Mouse (Mus musculus) limb, embryonic 11.5 days (tissue): ENCODE measurements around the gene Limch1. TPM values are rescaled to one million over a fixed set of nuclear protein-coding genes. Genes with fewer than 3 reads are reported as not detected.

Experiments
- ATAC-seq: fragments of 200-750 bp; cut with Nextera tagmentation; 2 replicates; pipeline ENCODE4 v1.8.0; 2017; ENCODE audit warnings: low read depth; ENCODE audit not compliant: insufficient number of reproducible peaks, low FRiP score, low TSS enrichment
- DNase-seq: peaks from one replicate; pipeline ENCODE4 v3.0.0-alpha.2; 2015; ENCODE audit warnings: low spot score
- H3K27ac ChIP-seq: fragments of 300-500 bp; sonication (generic); replicated peaks from 2 replicates; pipeline ENCODE4 v1.5.1; 2014; ENCODE audit warnings: low read depth, mild to moderate bottlenecking, low read length
- H3K27me3 ChIP-seq: fragments of 300-500 bp; sonication (generic); 2 replicates; pipeline ENCODE4 v1.6.1; 2014; ENCODE audit warnings: mild to moderate bottlenecking, low read length, mixed read lengths; ENCODE audit not compliant: control insufficient read depth, insufficient read depth
- H3K36me3 ChIP-seq: fragments of 300-500 bp; sonication (generic); 2 replicates; pipeline ENCODE4 v1.6.1; 2014; ENCODE audit warnings: mild to moderate bottlenecking, low read length, moderate library complexity, mixed read lengths; ENCODE audit not compliant: control insufficient read depth, insufficient read depth
- H3K4me1 ChIP-seq: fragments of 300-500 bp; sonication (generic); 2 replicates; pipeline ENCODE4 v1.6.1; 2014; ENCODE audit warnings: low read length, mixed read lengths; ENCODE audit not compliant: control insufficient read depth, insufficient read depth
- H3K4me2 ChIP-seq: fragments of 300-500 bp; sonication (generic); 2 replicates; pipeline ENCODE4 v1.6.1; 2014; ENCODE audit warnings: low read depth, mild to moderate bottlenecking, moderate library complexity; ENCODE audit not compliant: severe bottlenecking
- H3K4me3 ChIP-seq: fragments of 300-500 bp; sonication (generic); 2 replicates; pipeline ENCODE4 v1.5.1; 2014; ENCODE audit warnings: low read depth, low read length
- H3K9ac ChIP-seq: fragments of 300-500 bp; sonication (generic); 2 replicates; pipeline ENCODE4 v1.6.1; 2014; ENCODE audit warnings: mild to moderate bottlenecking, low read length
- H3K9me3 ChIP-seq: fragments of 300-500 bp; sonication (generic); 2 replicates; pipeline ENCODE4 v1.6.1; 2016; ENCODE audit warnings: low read length; ENCODE audit not compliant: control insufficient read depth
- WGBS: fragments of 180-500 bp; shearing (Covaris S2); extraction: QIAGEN DNeasy Blood & Tissue Kit; methylation state at CpG from one replicate; pipeline ENCODE4 v1.1.7; 2014; 5-methylcytosine and 5-hydroxymethylcytosine counted together
- polyA plus RNA-seq: library from polyadenylated mRNA; unstranded; fragments of >200 nt; fragmentation: Nextera tagmentation; extraction: Ambion mirVana; gene quantifications from 2 replicates; pipeline ENCODE4 v1.2.1, GENCODE M21; 2014

Gene Limch1
- polyA plus RNA-seq, 1 experiment from 2014 or later, result 39.7 TPM

DNA sequence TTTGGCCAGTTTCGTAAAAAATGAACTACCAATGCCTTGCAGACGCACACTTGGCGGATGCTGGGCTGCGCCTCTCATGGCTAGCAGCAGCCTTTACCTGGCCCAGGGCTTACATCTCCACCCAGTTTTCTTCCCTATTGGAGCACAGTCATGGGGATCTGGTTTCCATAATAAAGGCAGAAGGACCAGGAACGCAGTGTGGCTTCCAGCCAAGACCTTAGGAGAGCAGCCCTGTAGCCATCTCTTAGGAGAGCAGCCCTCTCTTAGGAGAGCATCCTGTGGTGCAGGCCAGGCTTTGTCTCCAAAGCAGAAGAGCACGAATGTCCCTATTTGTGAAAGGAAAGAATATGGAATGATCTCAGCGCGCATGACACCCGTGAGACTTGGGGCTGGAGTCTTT lies 163.3 kb downstream of the Limch1 start:
- Histone ChIP-seq H3K27me3 (no peaks in the 10 kb centered on the region), H3K36me3 (no peaks in the 10 kb centered on the region), H3K9ac (no peak overlapping the region), H3K4me2 (no peak overlapping the region), H3K27ac (no peak overlapping the region), H3K4me1 (no peaks in the 10 kb centered on the region), H3K4me3 (no peak overlapping the region), H3K9me3 (no peaks in the 10 kb centered on the region)
- 86% methylated on average over 9 of the region's 9 CpGs for WGBS
- no peak for DNase-seq
- ATAC-seq, result no peak

DNA sequence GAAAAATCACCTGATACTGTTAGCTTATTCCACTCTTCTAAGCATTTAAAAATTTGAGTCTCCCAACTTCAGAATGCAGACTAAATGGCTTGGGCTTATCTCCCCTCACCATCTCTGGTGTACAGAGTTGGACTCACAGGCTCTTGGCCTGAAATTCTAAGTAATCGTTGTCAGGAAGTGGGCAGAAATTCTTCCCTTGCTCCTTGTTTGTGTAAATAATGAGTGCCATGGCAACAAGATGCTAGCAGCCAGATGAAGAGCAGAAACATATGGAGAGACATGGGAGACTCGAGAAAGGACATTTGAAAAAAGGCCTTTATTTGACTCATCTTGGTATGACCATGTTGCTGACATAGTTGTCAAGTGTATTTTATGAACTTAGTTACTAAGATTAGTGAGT lies 164.3 kb downstream of the Limch1 start:
- Histone ChIP-seq H3K36me3 (no peaks in the 10 kb centered on the region), H3K27ac (no peak overlapping the region), H3K4me1 (no peaks in the 10 kb centered on the region), H3K4me2 (no peak overlapping the region), H3K9me3 (no peaks in the 10 kb centered on the region), H3K9ac (no peak overlapping the region), H3K4me3 (no peak overlapping the region), H3K27me3 (no peaks in the 10 kb centered on the region)
- 73% methylated on average over 2 of the region's 2 CpGs for WGBS
- no peak for DNase-seq
- ATAC-seq, result no peak

DNA sequence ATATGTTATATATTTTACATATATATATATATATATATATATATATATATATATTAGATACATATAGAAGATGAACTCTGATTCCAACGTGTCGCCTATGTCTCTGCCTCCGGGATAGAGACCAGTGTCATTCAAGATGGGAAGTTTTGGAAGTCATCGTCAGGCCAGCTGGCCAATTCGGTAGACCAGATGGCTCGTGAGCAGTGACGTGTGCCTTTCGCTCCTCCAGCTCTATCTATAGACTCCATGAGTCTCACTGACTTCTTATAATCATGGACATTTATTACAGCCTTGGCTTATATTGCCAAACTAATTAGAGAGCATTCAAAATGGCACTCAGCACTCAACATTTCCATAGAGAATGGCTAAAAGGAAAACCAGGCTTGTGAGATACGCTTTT lies 165.0 kb downstream of the Limch1 start:
- DNase-seq (no peak), ATAC-seq (no peak)
- no peak overlapping the region for H3K9ac ChIP-seq
- no peaks in the 10 kb centered on the region for H3K27me3 ChIP-seq
- H3K27ac ChIP-seq, result no peak overlapping the region
- no peak overlapping the region for H3K4me2 ChIP-seq
- peaks cover 2% of the 10 kb centered on the region for H3K4me1 ChIP-seq
- WGBS, result 95% methylated on average over 9 of the region's 9 CpGs
- H3K4me3 ChIP-seq, result no peak overlapping the region
- no peaks in the 10 kb centered on the region for H3K36me3 ChIP-seq
- H3K9me3 ChIP-seq, result no peaks in the 10 kb centered on the region

DNA sequence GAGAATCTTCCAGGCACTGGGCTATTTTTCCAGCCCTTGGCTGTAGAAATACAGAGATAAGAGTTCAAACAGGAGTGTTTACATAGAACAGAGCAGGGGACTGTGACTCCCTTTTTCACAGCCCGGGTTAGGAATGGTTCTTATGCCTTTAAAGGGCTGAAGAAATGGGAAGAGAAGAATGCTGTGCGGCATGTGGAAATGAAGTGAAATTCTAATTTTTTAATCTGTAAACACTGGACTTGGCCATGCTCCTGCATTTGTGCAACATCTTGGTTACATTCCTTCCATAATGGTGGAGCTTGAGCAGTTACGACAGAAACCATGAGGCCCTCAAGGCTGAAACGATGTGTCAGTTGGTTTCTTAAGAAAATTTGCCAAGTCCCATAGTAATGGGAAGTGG lies 165.4 kb downstream of the Limch1 start:
- H3K9me3 ChIP-seq, result no peaks in the 10 kb centered on the region
- no peak overlapping the region for H3K4me3 ChIP-seq
- H3K27me3 ChIP-seq, result no peaks in the 10 kb centered on the region
- WGBS, result 94% methylated on average over 4 of the region's 4 CpGs
- H3K4me1 ChIP-seq, result peaks cover 7% of the 10 kb centered on the region
- H3K36me3 ChIP-seq, result no peaks in the 10 kb centered on the region
- DNase-seq (no peak), ATAC-seq (no peak)
- no peak overlapping the region for H3K9ac ChIP-seq
- H3K27ac ChIP-seq, result no peak overlapping the region
- no peak overlapping the region for H3K4me2 ChIP-seq

DNA sequence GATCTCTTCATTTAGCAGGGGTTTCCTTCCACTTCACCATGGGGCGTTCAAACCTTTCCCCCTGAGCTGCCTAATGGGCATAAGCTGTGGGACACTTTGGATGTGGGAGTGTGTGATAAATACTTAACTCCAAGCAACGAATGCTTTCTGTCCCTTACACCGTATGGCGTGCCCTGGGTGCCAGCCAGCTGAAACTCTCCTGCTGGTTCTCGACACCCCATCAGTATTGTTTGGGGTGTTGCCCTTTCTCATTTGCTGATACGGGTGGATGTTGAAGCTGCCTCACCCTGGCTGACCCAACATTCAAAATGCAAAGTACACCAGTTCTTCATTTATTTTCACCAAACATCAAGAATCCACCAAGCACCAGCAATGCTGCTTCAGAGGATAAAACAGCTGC lies 168.2 kb downstream of the Limch1 start:
- no peak overlapping the region for H3K9ac ChIP-seq
- peaks cover 12% of the 10 kb centered on the region for H3K4me1 ChIP-seq
- H3K4me2 ChIP-seq, result no peak overlapping the region
- no peak overlapping the region for H3K4me3 ChIP-seq
- ATAC-seq, result no peak
- H3K27ac ChIP-seq, result no peak overlapping the region
- no peaks in the 10 kb centered on the region for H3K36me3 ChIP-seq
- no peaks in the 10 kb centered on the region for H3K27me3 ChIP-seq
- no peaks in the 10 kb centered on the region for H3K9me3 ChIP-seq
- DNase-seq, result no peak
- 63% methylated on average over 6 of the region's 6 CpGs for WGBS

DNA sequence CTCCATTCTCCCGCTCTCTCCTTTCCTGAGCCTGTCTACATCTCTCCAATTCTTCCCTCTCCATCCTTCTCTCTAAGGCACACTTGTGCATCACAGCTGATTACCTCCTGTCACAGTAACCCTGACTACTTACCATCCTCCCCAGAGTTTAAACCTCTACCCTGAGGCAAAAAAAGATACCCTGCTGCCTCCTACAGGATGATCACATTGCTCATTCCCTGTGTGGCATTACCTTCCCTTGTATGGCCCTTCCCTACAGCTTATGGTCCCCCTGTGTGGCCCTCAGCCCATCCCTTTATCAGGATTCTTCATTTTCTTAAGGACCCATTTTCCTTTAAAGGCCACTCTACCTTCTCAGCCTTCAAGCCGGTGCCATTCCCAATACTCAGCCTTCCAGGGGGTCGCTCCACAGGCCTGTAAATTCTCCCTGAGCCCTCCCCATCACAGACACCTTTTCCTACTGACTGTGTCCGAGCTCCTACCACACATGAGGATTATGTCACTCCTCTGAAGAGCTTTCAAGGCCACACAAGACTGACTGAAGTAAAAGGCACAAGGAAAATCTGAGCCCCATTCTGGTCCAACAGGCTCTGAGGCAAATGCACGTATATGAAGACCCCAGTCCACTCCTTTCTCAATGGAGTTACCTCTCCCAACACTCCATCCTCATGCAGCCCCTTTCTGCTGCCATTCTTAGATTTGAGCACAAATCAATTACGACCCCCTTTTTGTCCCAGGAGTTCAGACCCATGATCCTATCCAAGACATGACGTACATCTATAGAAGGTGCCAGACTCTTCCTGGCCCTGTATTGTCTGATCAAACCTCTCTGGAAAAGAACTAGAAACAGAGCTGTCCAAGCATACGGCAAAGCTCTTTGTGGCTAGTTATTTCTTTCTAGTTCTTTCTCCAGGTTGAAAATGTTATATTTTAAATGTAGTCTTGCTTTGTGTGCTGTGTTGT lies 172.0 kb downstream of the Limch1 start:
- no peaks in the 10 kb centered on the region for H3K9me3 ChIP-seq
- H3K36me3 ChIP-seq, result no peaks in the 10 kb centered on the region
- H3K9ac ChIP-seq, result no peak overlapping the region
- H3K4me2 ChIP-seq, result no peak overlapping the region
- H3K4me3 ChIP-seq, result no peak overlapping the region
- peaks cover 12% of the 10 kb centered on the region for H3K4me1 ChIP-seq
- ATAC-seq (no peak), DNase-seq (no peak)
- 86% methylated on average over 8 of the region's 8 CpGs for WGBS
- H3K27ac ChIP-seq, result no peak overlapping the region
- H3K27me3 ChIP-seq, result no peaks in the 10 kb centered on the region

DNA sequence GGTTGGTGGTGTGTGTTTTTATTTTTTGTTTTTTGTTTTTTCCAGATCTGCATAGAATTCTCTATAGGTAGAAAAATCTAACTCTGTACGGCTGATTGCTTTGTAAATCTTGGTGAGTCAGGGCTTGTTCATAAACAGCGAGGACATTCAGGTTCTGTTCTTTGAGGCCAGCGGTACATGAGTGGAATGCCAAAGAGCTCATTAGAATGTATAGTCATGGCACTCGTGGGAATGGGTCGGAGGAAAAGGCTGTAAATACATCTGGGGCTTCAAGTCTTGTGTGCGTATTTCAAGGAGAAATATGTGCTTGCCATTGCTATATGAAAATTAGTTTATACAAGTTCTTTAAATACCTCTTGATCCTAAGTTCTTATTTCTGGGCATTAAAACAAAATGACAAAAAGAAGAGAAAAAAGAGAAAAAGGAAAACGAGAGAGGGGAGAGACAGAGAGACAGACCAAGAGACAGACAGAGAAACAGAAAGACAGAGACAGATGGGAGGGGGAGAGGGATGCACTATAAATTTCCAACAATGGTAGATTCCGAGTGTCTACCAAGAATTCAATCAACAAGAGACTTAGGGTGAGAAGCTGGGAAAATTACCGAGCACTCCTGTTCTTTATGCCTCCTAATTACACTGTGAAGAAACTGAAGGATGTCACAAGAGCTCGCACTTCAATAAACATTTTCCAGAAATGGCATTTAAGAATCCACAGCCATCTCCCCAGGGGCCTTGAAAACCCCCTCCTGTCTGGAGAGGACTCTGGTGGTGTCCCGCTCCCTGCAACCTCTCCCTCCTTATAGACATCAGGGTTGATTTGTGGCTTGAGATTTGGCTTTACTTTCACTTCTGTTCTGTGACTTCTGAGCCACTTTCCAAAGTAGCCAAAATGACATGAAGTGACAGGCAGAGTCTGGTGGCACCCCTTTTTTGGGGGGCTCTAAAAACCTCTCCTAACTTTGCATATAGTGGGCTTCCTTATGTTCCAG lies 173.0 kb downstream of the Limch1 start:
- no peak for DNase-seq
- H3K4me1 ChIP-seq, result peaks cover 12% of the 10 kb centered on the region

DNA sequence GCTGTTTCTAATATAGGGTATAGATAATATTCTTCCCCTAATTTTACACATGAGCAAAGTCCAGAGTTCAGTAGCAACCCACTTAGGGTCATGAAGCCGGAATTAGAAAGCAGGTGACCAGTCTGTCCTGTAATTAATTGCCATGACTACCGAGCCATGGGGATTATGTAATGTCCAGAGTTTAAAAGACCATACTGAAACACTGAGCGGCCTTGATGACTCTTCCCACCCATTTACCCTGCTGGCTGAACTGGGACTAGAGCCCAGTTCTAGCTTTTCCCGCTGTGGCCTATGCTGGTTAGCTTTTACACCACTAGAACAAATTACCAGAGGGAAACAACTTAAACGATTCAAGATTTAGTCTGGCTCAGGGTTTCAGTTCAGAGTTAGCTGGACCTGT lies 177.0 kb downstream of the Limch1 start:
- Histone ChIP-seq H3K4me2 (no peak overlapping the region), H3K4me3 (no peak overlapping the region), H3K9me3 (no peaks in the 10 kb centered on the region), H3K27ac (no peak overlapping the region), H3K9ac (no peak overlapping the region), H3K36me3 (no peaks in the 10 kb centered on the region), H3K27me3 (no peaks in the 10 kb centered on the region), H3K4me1 (no peaks in the 10 kb centered on the region; the same call in 1 of the 2 replicates)
- no peak for DNase-seq
- ATAC-seq, result no peak
- WGBS, result 80% methylated on average over 5 of the region's 5 CpGs

More for the DNA sequence above, 173.0 kb downstream of the Limch1 start:
- Histone ChIP-seq H3K27me3 (no peaks in the 10 kb centered on the region), H3K4me2 (no peak overlapping the region), H3K9ac (no peak overlapping the region), H3K36me3 (no peaks in the 10 kb centered on the region), H3K27ac (no peak overlapping the region), H3K4me3 (no peak overlapping the region), H3K9me3 (no peaks in the 10 kb centered on the region)
- no peak for ATAC-seq
- 56% methylated on average over 11 of the region's 11 CpGs for WGBS
